Mouse (Mus musculus) liver, embryonic 14.5 days (tissue): ENCODE measurements around the gene Vsnl1. TPM values are rescaled to one million over a fixed set of nuclear protein-coding genes. Genes with fewer than 3 reads are reported as not detected.

Experiments used
- ATAC-seq: fragments of 200-750 bp; cut with Nextera tagmentation; 2 replicates; pipeline ENCODE4 v1.8.0; 2017; ENCODE audit warnings: moderate number of reproducible peaks, mild to moderate bottlenecking, moderate library complexity; ENCODE audit not compliant: insufficient read depth
- DNase-seq, 3 experiments: peaks; one replicate each; pipeline ENCODE4 v3.0.0-alpha.2; 2012 to 2013; ENCODE audit warnings: low read depth in 3 of 3, low spot score in 3 of 3
- H3K27ac ChIP-seq: fragments of 300-500 bp; sonication (generic); 2 replicates; pipeline ENCODE4 v1.5.1; 2014; ENCODE audit warnings: moderate library complexity, mild to moderate bottlenecking, control low read depth, inconsistent platforms
- H3K27me3 ChIP-seq: fragments of 300-500 bp; sonication (generic); 2 replicates; pipeline ENCODE4 v1.6.1; 2014; ENCODE audit warnings: mild to moderate bottlenecking, low read length, moderate library complexity; ENCODE audit not compliant: control insufficient read depth, insufficient read depth
- H3K36me3 ChIP-seq: fragments of 300-500 bp; sonication (generic); replicated peaks from 2 replicates; pipeline ENCODE4 v1.6.1; 2014; ENCODE audit warnings: low read depth; ENCODE audit not compliant: control insufficient read depth, insufficient read depth
- H3K4me1 ChIP-seq, 2 experiments: fragments of 200-500 bp in 1 of 2; fragments of 300-500 bp in 1 of 2; sonication (generic) in 1 of 2; replicated peaks; 2 replicates each; pipeline ENCODE4 v1.6.1; 2012 to 2014; ENCODE audit warnings: antibody characterized with exemption in 1 of 2, inconsistent platforms in 1 of 2, low read length in 1 of 2; ENCODE audit not compliant: control insufficient read depth in 2 of 2, insufficient read depth in 2 of 2
- H3K4me2 ChIP-seq: fragments of 300-500 bp; sonication (generic); 2 replicates; pipeline ENCODE4 v1.6.1; 2014; ENCODE audit warnings: low read depth, mild to moderate bottlenecking, control low read depth, moderate library complexity
- H3K4me3 ChIP-seq, 2 experiments: fragments of 200-500 bp in 1 of 2; fragments of 300-500 bp in 1 of 2; sonication (generic) in 1 of 2; 2 replicates each; pipeline ENCODE4 v1.5.1; 2012 to 2014; ENCODE audit warnings: low read depth in 2 of 2, low read length in 2 of 2, mild to moderate bottlenecking in 2 of 2, control low read depth in 1 of 2, inconsistent platforms in 1 of 2, moderate library complexity in 1 of 2; ENCODE audit not compliant: insufficient read depth in 1 of 2
- H3K9ac ChIP-seq: fragments of 300-500 bp; sonication (generic); replicated peaks from 2 replicates; pipeline ENCODE4 v1.6.1; 2014; ENCODE audit warnings: mild to moderate bottlenecking, control low read depth, moderate library complexity
- H3K9me3 ChIP-seq: fragments of 300-500 bp; sonication (generic); 2 replicates; pipeline ENCODE4 v1.6.1; 2016; ENCODE audit warnings: low read length, mixed read lengths; ENCODE audit not compliant: control insufficient read depth
- CTCF ChIP-seq: IDR thresholded peaks from 2 replicates; pipeline ENCODE4 v1.5.1; 2016; ENCODE audit warnings: antibody characterized with exemption, low read depth, control low read depth
- EP300 ChIP-seq: IDR thresholded peaks from 2 replicates; pipeline ENCODE4 v1.6.1; 2016; ENCODE audit warnings: antibody characterized with exemption, low read depth
- WGBS: fragments of 180-500 bp; shearing (Covaris S2); extraction: QIAGEN DNeasy Blood & Tissue Kit; methylation state at CpG from one replicate; pipeline ENCODE4 v1.1.7; 2014; ENCODE audit not compliant: insufficient replicate concordance; 5-methylcytosine and 5-hydroxymethylcytosine counted together
- polyA plus RNA-seq, 2 experiments: library from polyadenylated mRNA; depleted of rRNA in 1 of 2; stranded (reverse) in 1 of 2; unstranded in 1 of 2; fragments of >200 nt; fragmentation: Nextera tagmentation in 1 of 2; extraction: Ambion mirVana in 1 of 2; gene quantifications; 2 replicates each; pipeline versions ENCODE4 v1.2.1 to v1.2.3; 2012 to 2014

Gene Vsnl1
- polyA plus RNA-seq, 2 experiments: 0.04 to 0.08 TPM

DNA sequence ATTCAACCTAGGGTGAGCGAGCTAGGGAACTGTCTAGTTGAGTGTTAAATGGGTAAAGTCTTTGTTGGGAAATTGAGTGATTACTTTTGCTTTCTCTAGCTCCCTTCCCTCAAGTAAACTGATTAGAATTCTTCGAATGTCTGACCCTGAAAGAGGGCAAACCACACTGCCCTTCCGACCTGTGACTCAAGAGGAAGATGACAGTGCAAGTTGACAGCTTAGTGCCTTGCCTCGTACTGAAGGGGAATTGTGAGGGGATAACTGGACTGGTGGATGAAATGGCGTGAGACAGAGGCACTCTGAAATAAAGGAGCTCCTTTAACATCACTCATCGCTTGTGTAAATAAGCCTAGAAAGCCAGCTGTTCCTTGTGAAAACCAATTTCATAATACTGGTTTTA, 118.7 kb downstream of the Vsnl1 start:
- Histone ChIP-seq H3K4me3 (no peak overlapping the region), H3K4me1 (no peaks in the 10 kb centered on the region), H3K9ac (no peak overlapping the region), H3K9me3 (no peaks in the 10 kb centered on the region), H3K4me2 (no peak overlapping the region), H3K36me3 (peaks cover 26% of the 10 kb centered on the region), H3K27ac (no peak overlapping the region), H3K27me3 (no peaks in the 10 kb centered on the region)
- 60% methylated on average over 6 of the region's 6 CpGs for WGBS
- TF ChIP-seq CTCF (no peak), EP300 (no peak)
- ATAC-seq: no peak
- DNase-seq: no peak

DNA sequence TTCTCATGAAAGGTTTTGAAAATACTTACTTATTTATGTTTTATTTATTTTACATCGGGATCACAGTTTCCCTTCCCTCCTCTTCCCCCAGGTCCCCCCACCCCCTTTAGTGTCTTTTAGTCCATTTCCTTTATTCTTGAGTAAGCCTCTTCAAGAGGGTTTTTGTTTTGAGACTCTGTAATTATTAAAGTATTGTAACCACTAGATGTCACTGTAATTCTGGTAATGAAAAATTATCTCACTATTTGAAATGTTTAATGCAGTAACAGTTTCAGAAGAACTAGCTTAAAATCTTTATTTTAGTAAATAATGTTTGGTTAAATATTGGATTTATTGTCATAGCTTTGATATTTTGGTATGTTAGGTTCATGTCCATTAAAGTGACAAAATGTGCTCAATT, 122.6 kb downstream of the Vsnl1 start:
- TF ChIP-seq CTCF (no peak), EP300 (no peak)
- Histone ChIP-seq H3K4me1 (no peaks in the 10 kb centered on the region), H3K4me2 (no peak overlapping the region), H3K27me3 (no peaks in the 10 kb centered on the region), H3K9me3 (no peaks in the 10 kb centered on the region), H3K9ac (no peak overlapping the region), H3K36me3 (peaks cover 30% of the 10 kb centered on the region), H3K4me3 (no peak overlapping the region), H3K27ac (no peak overlapping the region)
- 72% methylated on average over 1 of the region's 1 CpGs for WGBS
- ATAC-seq: no peak
- DNase-seq: no peak

DNA sequence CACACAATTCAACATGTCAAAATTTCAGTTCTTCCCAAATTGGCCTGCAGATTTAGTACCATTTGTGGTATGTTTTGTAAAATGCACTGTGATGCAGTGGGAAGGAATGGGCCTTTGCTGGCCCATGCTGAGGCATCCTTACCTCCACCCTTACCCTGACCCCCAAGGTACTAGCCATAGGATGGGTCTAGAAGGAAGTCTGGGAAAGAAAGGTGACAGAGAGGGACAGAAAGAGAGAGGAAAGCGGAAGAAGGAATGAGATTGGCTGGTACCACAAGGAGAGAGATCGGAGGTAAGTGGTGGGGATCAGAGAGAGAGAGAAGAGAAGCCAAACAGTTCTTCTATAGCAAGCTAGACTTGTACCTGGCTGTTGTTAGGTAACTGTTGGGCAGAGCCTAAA, 125.3 kb downstream of the Vsnl1 start:
- WGBS: 87% methylated on average over 2 of the region's 2 CpGs

DNA sequence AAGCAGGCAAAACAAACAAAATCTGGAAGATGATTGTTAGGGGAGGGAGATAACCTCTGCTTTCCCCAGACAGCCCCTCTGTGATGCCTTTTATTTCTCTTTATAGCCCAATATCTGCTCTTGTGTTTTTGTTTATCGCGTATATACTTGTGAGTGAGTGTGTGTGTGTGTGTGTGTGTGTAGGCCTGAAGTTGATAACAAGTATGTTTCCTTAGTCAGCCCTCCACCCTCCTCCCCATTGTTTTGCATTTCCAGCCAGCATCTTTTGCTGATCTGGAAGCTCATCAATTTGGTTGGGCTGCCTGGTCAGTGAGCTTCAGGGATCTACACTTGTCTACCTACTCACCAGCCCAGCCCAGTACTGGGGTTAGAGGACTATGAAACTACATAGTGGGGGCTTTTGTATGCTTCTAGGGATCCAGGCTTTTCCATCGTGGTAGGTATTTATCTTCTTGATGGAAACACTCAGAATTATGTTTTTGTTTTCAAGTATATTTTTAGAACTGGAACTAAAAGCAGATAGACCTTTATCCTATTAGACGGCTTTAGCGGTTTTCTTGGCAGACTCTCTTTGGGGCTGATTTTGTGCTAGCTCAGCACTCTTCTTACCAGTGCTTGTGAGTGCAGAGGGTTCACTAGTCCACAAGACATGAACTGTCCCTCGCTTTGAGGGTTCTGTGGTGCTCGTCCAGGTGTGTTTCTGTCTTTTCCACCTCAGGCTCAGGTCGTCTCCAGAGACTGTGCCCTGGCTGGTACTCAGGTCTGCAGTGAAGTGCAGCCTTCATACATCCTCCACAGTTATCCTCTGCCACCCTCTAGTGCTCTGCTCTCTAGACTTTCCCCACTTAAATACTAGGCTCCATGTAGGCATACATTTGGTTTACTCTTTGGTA, 129.4 kb downstream of the Vsnl1 start:
- no peaks in the 10 kb centered on the region for H3K9me3 ChIP-seq
- no peaks in the 10 kb centered on the region for H3K4me1 ChIP-seq
- 79% methylated on average over 8 of the region's 8 CpGs for WGBS
- no peak overlapping the region for H3K4me2 ChIP-seq
- no peaks in the 10 kb centered on the region for H3K27me3 ChIP-seq
- H3K4me3 ChIP-seq: no peak overlapping the region
- TF ChIP-seq EP300 (no peak), CTCF (no peak)
- no peak overlapping the region for H3K27ac ChIP-seq
- peaks cover 50% of the 10 kb centered on the region for H3K36me3 ChIP-seq
- H3K9ac ChIP-seq: no peak overlapping the region
- ATAC-seq (no peak), DNase-seq (no peak)

More for the DNA sequence above, 125.3 kb downstream of the Vsnl1 start:
- ATAC-seq (no peak), DNase-seq (no peak)
- Histone ChIP-seq H3K36me3 (peaks cover 39% of the 10 kb centered on the region), H3K9me3 (no peaks in the 10 kb centered on the region), H3K4me3 (no peak overlapping the region), H3K9ac (no peak overlapping the region), H3K4me1 (no peaks in the 10 kb centered on the region), H3K27ac (no peak overlapping the region), H3K4me2 (no peak overlapping the region), H3K27me3 (no peaks in the 10 kb centered on the region)
- TF ChIP-seq CTCF: no peak
- TF ChIP-seq EP300: no peak

- H3K4me2 ChIP-seq: no peak overlapping the region
- no peak overlapping the region for H3K4me3 ChIP-seq
- H3K9me3 ChIP-seq: no peaks in the 10 kb centered on the region
- no peaks in the 10 kb centered on the region for H3K27me3 ChIP-seq
- peaks cover 63% of the 10 kb centered on the region for H3K36me3 ChIP-seq
- no peak overlapping the region for H3K9ac ChIP-seq
- ATAC-seq: no peak
- no peak for DNase-seq
- WGBS: 79% methylated on average over 1 of the region's 1 CpGs
- no peak overlapping the region for H3K27ac ChIP-seq
- no peak for TF ChIP-seq CTCF
- TF ChIP-seq EP300: no peak
- no peaks in the 10 kb centered on the region for H3K4me1 ChIP-seq
Observed at GRCm38 (mm10) chr12:11300858-11301257, 135.6 kb downstream of the Vsnl1 start.
